Mouse (Mus musculus) stomach, postnatal 0 days (tissue): ENCODE data around the gene Crybb3.

Experiments
- CTCF ChIP-seq: IDR thresholded peaks from 2 replicates; pipeline ENCODE4 v1.5.1; 2016; ENCODE audit warnings: antibody characterized with exemption, low read depth, mild to moderate bottlenecking, moderate library complexity
- EP300 ChIP-seq: optimal IDR thresholded peaks from 2 replicates; pipeline ENCODE3; 2016; ENCODE audit warnings: antibody characterized with exemption

DNA sequence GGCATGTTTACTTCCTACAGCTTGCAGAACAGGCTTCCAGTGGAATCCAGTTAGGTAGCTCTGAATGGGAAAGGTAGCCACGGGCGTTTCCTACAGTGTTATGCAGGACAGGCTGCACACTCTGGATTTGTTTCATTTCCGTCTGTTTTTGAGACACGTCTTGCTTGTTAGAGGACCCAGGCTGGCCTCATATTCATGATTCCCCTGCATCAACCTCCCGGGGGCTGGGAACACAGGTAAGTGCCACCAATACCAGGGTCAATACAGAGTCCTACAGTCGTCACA, 40.1 kb upstream of the Crybb3 start:
- TF ChIP-seq CTCF (no peak), EP300 (no peak)
